Mouse (Mus musculus): Measurements from ENCODE around the gene Xndc1. TPM values are rescaled to one million over a fixed set of nuclear protein-coding genes. Genes with fewer than 3 reads are reported as not detected.

Gene Xndc1
- polyA plus RNA-seq, 1 experiment, result 14.4 TPM

Other genes starting within 250 kb of the Xndc1 start
- 0.11 TPM in 1 of 2 replicates, not detected in the other for gene Phox2a, start 247.2 kb upstream of the Xndc1 start, polyA plus RNA-seq (2012; rRNA removed)
- 70.0 and 73.6 TPM in 2 replicates for gene Inppl1, start 227.3 kb upstream of the Xndc1 start, polyA plus RNA-seq (2012; rRNA removed)
- 54.9 and 84.6 TPM in 2 replicates for gene Folr2, start 208.3 kb upstream of the Xndc1 start, polyA plus RNA-seq (2012; rRNA removed)
- gene Anapc15, start 201.8 kb upstream of the Xndc1 start, polyA plus RNA-seq (2012; rRNA removed), result 34.0 and 53.7 TPM in 2 replicates
- gene Folr1, start 194.7 kb upstream of the Xndc1 start, polyA plus RNA-seq (2012; rRNA removed), result 48.0 and 81.3 TPM in 2 replicates
- 318 and 389 TPM in 2 replicates for gene Lamtor1, start 159.6 kb upstream of the Xndc1 start, polyA plus RNA-seq (2012; rRNA removed)
- 1.3 and 2.0 TPM in 2 replicates for gene Tomt, start 159.2 kb upstream of the Xndc1 start, polyA plus RNA-seq (2012; rRNA removed)
- gene Lrrc51, start 131.6 kb upstream of the Xndc1 start, polyA plus RNA-seq (2012; rRNA removed), result 53.1 and 61.5 TPM in 2 replicates
- 71.4 and 81.8 TPM in 2 replicates for gene Numa1, start 131.4 kb upstream of the Xndc1 start, polyA plus RNA-seq (2012; rRNA removed)
- gene Il18bp, start 46.8 kb upstream of the Xndc1 start, polyA plus RNA-seq (2012; rRNA removed), result 13.5 and 19.7 TPM in 2 replicates
- 59.9 and 61.7 TPM in 2 replicates for gene Rnf121, start within 50 bp of the Xndc1 start, polyA plus RNA-seq (2012; rRNA removed)
- 2.7 and 3.0 TPM in 2 replicates for gene Xntrpc, start 202 bp downstream of the Xndc1 start, polyA plus RNA-seq (2012; rRNA removed)
- not detected in 2 replicates for gene Trpc2, start 17.6 kb downstream of the Xndc1 start, polyA plus RNA-seq (2012; rRNA removed)
- 0.43 TPM in 1 of 2 replicates, not detected in the other for gene Art1, start 36.2 kb downstream of the Xndc1 start, polyA plus RNA-seq (2012; rRNA removed)
- gene Art5, start 44.0 kb downstream of the Xndc1 start, polyA plus RNA-seq (2012; rRNA removed), result 0.15 and 0.66 TPM in 2 replicates
- gene Chrna10, start 51.3 kb downstream of the Xndc1 start, polyA plus RNA-seq (2012; rRNA removed), result 0.05 and 0.08 TPM in 2 replicates
- 17.1 and 23.6 TPM in 2 replicates for gene Nup98, start 144.7 kb downstream of the Xndc1 start, polyA plus RNA-seq (2012; rRNA removed)
- gene Pgap2, start 144.7 kb downstream of the Xndc1 start, polyA plus RNA-seq (2012; rRNA removed), result 485 and 511 TPM in 2 replicates
- 47.5 and 55.5 TPM in 2 replicates for gene Rhog, start 190.5 kb downstream of the Xndc1 start, polyA plus RNA-seq (2012; rRNA removed)
- gene Stim1, start 202.3 kb downstream of the Xndc1 start, polyA plus RNA-seq (2012; rRNA removed), result 58.3 and 64.5 TPM in 2 replicates